Mouse (Mus musculus): ENCODE measurements around the gene Jagn1. TPM values are rescaled to one million over a fixed set of nuclear protein-coding genes. Genes with fewer than 3 reads are reported as not detected.

Gene Jagn1
- total RNA-seq, 2 experiments from 2014 or later: 22.2 TPM

Small RNA genes lying within 50 kb of the gene (microRNA-seq; reads per million reads assigned to microRNA genes)
- not detected for gene Gm24387

Other genes with a start within 250 kb of the Jagn1 start
- under 1 TPM; 0.29 to 0.34 TPM for gene Lhfpl4, start 247.2 kb upstream of the Jagn1 start, total RNA-seq (2021)
- 10 to 100 TPM; 13.1 to 15.4 TPM for gene Mtmr14, start 204.7 kb upstream of the Jagn1 start, total RNA-seq (2021)
- gene Cpne9, start 160.3 kb upstream of the Jagn1 start, total RNA-seq (2021): not detected
- 10 to 100 TPM; 12.7 to 15.8 TPM for gene Brpf1, start 135.4 kb upstream of the Jagn1 start, total RNA-seq (2021)
- gene Ogg1, start 115.6 kb upstream of the Jagn1 start, total RNA-seq (2021): 1 to 10 TPM; 4.4 to 4.8 TPM
- 10 to 100 TPM; 65.9 to 68.5 TPM for gene Camk1, start 98.6 kb upstream of the Jagn1 start, total RNA-seq (2021)
- gene Tada3, start 64.7 kb upstream of the Jagn1 start, total RNA-seq (2021): 10 to 100 TPM; 21.2 to 24.4 TPM
- gene Arpc4, start 64.5 kb upstream of the Jagn1 start, total RNA-seq (2021): 10 to 100 TPM; 66.4 to 74.2 TPM
- 1 to 10 TPM; 1.0 to 1.4 TPM for gene Ttll3, start 53.3 kb upstream of the Jagn1 start, total RNA-seq (2021)
- 10 to 100 TPM; 10.3 to 11.5 TPM for gene Rpusd3, start 23.2 kb upstream of the Jagn1 start, total RNA-seq (2021)
- 1 to 10 TPM; 5.6 to 9.0 TPM for gene Cidec, start 6.8 kb upstream of the Jagn1 start, total RNA-seq (2021)
- gene Il17re, start 15.9 kb downstream of the Jagn1 start, total RNA-seq (2021): 1 to 10 TPM in 1 of 2 experiments, under 1 TPM in 1; 0.78 to 1.1 TPM
- 10 to 100 TPM in 1 of 2 experiments, 1 to 10 TPM in 1; 8.2 to 10.0 TPM for gene Il17rc, start 28.9 kb downstream of the Jagn1 start, total RNA-seq (2021)
- gene Creld1, start 40.7 kb downstream of the Jagn1 start, total RNA-seq (2021): 10 to 100 TPM; 52.2 to 55.6 TPM
- gene Prrt3, start 59.4 kb downstream of the Jagn1 start, total RNA-seq (2021): not detected
- 10 to 100 TPM; 57.4 to 60.9 TPM for gene Emc3, start 89.1 kb downstream of the Jagn1 start, total RNA-seq (2021)
- gene Fancd2, start 89.1 kb downstream of the Jagn1 start, total RNA-seq (2021): under 1 TPM; 0.26 to 0.53 TPM
- not detected for gene Fancd2os, start 158.1 kb downstream of the Jagn1 start, total RNA-seq (2021)
- gene Brk1, start 162.2 kb downstream of the Jagn1 start, total RNA-seq (2021): 10 to 100 TPM; 70.0 to 70.9 TPM
- gene Vhl, start 181.4 kb downstream of the Jagn1 start, total RNA-seq (2021): 10 to 100 TPM; 10.7 to 11.7 TPM
- 10 to 100 TPM in 1 of 2 experiments, 1 to 10 TPM in 1; 9.7 to 10.6 TPM for gene Irak2, start 195.9 kb downstream of the Jagn1 start, total RNA-seq (2021)